Mouse (Mus musculus): ENCODE measurements at regions not wholly inside any gene's neighbourhood (a gene's known extent, or its start where the extent isn't known, plus 50 kb on each side); places are given as distances from the start of the nearest gene placed in this dataset.

DNA sequence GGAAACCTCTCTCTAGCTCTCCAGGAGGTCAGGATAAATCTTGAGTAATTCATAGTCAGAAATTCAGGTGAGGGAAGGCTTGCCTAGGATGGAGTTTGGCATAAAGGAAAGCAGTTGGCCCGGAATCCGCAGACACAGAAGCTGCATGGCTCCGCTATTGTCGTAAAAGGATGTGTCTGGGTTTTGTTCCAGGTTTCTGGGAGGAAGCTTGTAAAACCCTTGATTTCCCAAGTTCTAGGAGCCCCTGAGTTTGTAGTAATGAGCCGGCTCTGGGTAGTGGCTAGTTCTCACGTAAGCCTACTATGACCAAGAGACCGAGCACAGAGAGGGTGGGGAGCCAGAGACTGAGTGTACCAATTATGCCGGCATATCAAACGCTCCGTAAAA lies 52.7 kb upstream of the Gm21915 start:
- DNase-seq = no peak

DNA sequence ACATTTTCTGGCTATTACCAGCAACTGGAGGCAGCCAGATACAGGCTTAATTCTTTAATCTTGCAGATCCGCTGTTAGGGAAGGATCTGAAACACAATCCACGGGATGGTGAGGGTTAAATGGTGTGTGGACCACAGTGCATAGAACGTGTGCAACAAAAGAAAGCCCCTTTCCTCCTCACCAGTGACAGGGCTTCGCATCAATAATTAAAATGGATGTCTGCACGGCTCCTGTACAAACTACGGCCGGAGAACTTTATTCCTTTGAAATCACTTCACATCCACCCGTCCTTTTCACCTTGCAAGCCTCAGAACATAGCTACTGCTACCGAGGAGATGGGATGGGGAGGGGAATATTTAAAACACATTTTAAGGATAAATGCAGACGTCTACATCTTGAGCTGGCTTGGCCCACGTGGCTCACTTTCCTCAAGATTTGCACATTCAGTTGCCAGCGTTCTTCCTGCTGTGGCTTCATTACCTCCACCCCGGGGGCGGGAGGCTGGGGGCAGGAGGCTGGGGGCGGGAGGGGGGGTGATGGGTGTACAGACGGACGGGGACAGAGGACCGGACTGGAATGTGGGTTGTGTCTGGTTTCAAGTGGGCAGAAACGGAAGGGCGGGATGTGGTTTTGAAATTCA lies 53.3 kb upstream of the Gm21915 start:
- DNase-seq = no peak

DNA sequence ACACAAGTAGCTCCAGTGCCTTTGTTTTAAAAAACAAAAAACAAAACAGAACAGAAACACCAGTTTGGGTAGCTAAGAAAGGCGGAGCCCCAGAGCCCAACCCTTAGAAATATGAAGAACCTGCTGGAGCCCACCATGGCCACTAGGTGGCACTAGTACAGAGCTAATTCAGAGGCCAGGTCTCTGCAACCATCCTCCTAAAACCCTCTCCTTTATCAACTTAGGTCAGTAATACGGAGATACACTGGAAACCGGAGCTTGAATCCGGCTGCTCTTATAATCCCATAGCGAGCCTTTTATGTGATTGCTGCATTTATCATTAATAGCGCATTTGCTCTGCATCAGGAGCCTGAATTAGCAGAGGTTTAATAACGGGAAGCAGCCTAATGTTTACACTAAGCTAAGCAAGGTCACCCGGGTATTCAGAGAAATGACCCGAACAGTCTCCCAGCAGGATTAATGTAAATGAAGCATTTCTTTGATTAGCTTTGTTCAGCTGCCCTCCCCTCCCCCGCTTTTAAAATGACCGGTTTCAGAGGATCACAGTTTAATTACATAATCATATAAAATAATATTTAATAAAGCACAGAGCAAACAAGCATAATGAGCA lies 53.9 kb upstream of the Gm21915 start:
- DNase-seq = peak; percentile 81 to 83

- no peak for DNase-seq
Measured at GRCm38 (mm10) chr9:40615891-40616290, 54.5 kb upstream of the Gm21915 start.

DNA sequence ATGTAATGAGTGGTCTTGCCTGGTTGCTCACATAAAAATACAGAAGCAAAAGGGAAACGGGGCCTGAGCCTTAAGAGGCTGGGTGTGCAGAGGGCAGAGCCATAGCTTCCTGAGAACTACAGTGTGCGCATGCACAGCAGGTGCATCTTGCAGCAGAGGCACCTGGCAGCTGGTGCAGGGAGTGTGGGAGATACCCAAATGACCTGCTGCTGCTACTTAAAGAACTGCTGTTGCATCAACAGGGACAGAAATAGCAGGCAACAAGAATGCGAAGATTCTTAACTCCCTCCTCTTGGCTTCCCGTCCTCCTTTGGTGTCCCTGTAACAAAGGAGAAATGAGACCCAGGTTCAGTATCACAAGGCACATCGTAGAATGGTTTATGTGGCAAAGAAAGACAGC lies 56.3 kb upstream of the Gm21915 start:
- DNase-seq = no peak

- DNase-seq = no peak
Measured at GRCm38 (mm10) chr9:40613182-40613581, 57.2 kb upstream of the Gm21915 start.

- DNase-seq = no peak
Measured at GRCm38 (mm10) chr9:40612755-40613154, 57.7 kb upstream of the Gm21915 start.

- DNase-seq = no peak
Measured at GRCm38 (mm10) chr9:40612312-40612711, 58.1 kb upstream of the Gm21915 start.

DNA sequence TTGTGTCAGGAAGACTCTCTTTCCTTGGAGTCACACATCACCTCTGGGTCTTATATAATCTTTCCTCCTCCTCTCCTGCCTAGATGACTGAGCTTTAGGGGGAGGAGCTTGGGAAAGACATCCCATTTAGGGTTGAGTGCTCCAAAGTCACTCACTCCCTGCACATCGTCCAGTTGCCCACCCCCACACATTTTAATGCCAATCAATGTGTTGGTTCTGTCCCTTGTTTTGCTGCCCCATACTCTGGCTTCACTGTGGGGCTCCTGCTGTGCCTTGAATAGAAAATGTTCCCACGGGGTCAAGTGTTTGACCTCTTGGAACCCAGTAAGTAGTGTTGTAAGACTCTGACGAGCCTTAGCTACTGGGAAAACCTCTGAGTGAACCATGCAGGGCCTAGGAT lies 58.8 kb upstream of the Gm21915 start:
- DNase-seq = no peak

DNA sequence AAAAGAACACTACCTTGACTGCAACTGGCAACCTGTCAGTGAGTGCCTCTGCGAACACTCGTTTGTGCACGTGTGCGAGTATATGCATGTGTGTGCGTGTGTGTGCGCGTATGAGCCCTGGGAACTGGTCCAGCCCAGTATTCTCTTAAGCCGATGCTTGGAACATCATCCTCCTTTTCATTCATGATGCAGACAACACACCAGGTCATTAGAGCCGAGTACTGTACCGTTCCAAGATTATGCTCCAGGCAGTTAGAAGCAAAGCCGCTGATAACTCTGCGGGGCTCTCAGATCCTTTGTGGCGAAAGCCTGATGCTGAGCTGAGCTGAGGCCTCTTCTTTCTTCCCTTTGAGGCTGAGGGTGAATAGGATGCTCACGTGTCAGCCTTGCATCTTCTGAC lies 61.8 kb upstream of the Gm21915 start:
- no peak for DNase-seq

- DNase-seq = no peak
Measured at GRCm38 (mm10) chr9:40607941-40608340, 62.5 kb upstream of the Gm21915 start.

DNA sequence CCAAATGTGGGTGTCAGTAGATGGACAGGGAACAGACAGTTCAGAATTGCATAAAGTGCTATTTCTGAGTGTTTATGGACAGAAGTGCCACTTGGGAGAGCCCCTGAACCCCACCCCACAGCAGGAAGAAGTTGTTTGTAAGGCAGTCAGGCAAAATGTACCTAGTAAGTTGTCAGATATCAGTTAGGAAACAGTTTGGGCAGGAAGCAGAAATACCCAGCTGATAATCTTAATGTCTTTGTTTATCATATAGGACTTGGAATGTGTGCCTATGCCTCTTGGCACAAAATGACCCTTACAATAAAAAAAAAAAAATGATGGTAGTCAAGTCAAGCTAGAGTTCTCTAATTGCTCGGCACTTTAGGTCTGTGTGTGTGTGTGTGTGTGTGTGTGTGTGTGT lies 66.9 kb upstream of the Gm21915 start:
- DNase-seq = no peak

- no peak for DNase-seq
Measured at GRCm38 (mm10) chr9:40598431-40598831, 67.2 kb upstream of the Gramd1b start.

- no peak for DNase-seq
Measured at GRCm38 (mm10) chr9:40587421-40587820, 56.2 kb upstream of the Gramd1b start.

DNA sequence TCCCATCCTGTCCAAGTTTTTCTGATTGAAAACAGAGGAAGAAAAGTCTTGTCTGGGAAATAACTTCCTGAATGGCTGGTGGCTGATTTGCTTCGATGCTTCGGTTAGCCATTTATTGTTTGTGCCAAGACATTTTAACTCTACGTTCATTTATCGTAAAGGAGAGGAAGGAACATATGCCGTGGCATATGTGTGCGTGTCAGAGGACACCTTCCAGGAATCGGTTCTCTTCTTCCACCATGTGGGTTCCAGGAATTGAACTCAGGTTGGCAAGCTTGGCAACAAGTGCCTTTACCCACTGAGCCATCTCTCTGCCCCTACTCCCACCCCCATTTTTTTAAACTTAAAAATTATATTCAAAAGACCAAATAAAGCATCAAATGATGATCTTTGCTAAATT lies 55.4 kb upstream of the Gramd1b start:
- no peak for DNase-seq

- DNase-seq = peak; percentile 70 to 72
Measured at GRCm38 (mm10) chr9:40583554-40583953, 52.4 kb upstream of the Gramd1b start.

DNA sequence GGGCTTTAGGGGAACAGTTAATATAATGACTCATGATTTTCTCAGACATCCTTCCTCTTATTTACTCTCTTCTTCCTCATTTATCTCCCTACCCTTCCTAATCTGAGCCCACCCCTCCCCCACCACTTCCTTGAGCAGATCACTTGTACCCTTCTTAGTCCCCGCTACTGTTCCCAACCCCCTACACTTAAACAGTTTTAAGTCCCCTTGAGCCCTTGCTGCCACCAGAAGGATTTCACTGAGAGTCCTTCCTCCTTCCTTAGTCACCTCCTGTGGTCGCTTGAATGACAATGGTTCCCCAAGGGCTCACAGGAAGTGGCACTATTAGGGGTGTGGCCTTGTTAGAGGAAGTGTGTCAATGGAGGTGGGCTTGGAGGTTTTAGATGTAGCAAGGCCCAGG lies 50.7 kb upstream of the Gramd1b start:
- DNase-seq = peak; percentile 59 to 65
